Mouse (Mus musculus) cerebellum, postnatal 36 days (tissue): ENCODE measurements around the gene Dpm2.

Experiments
- DNase-seq, 2 experiments: peaks; one replicate each; pipeline ENCODE4 v3.0.0; 2021 to 2022; ENCODE audit warnings: mixed read lengths in 2 of 2

Dpm2 gene

GRCm38 (mm10) chr2:32585149-32585714 lies 14.6 kb downstream of the Dpm2 start:
- no peak for DNase-seq

GRCm38 (mm10) chr2:32586871-32587351 lies 16.3 kb downstream of the Dpm2 start, which contains the start of gene St6galnac4:
Gene St6galnac4, plus strand, starts transcription at chr2:32587095.
- DNase-seq = peak; percentile 86 to 95

- no peak for DNase-seq
These were observed 17.2 kb downstream of the Dpm2 start for GRCm38 (mm10) chr2:32587731-32588321.

- DNase-seq = peak; percentile 86 to 91
These were observed 18.6 kb downstream of the Dpm2 start for GRCm38 (mm10) chr2:32589213-32589795.

DNA sequence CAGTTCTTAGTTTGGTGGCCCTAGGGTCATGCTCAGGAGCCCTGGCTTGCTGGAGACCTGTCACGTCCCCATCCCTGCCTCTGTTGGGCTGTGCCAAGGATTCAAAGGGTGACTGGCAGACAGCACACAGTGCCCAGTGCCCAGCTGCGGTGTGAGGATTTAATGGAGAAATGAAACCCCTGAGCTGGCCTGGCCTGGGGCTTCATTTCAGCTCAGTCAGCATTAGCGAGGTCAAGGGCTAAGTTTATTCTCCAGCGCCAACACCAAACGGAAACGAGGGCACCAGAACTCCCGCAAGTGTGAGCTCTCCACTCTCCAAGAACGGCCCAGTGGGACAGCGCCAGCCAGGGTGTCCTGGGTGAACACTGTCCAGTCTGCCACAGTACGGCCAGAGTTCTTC lies 19.6 kb downstream of the Dpm2 start:
- no peak for DNase-seq

GRCm38 (mm10) chr2:32591249-32591648 lies 20.6 kb downstream of the Dpm2 start:
- DNase-seq = no peak

GRCm38 (mm10) chr2:32596725-32597124 lies 26.1 kb downstream of the Dpm2 start:
- DNase-seq = peak; percentile 88 to 89

DNA sequence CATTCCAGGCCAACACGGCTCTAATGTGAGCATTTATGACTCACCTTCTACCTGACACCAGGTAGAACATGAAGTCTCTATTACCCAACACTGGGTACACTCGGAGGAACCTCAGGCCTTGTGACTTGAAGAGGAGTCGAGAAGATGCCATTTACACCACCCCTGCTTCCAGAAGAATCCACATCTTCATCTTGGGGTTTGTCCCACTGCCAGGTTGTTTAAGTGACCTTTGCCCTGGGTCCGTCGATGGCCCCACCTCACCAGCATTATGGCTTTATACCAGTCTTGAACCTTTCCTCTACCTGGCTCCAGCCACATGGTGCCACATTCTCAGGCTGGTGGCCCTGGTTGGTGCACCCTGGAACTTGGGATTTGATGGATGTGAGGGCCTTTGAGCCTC lies 26.6 kb downstream of the Dpm2 start:
- no peak for DNase-seq

- no peak for DNase-seq
These were observed 27.0 kb downstream of the Dpm2 start for GRCm38 (mm10) chr2:32597699-32598098.

DNA sequence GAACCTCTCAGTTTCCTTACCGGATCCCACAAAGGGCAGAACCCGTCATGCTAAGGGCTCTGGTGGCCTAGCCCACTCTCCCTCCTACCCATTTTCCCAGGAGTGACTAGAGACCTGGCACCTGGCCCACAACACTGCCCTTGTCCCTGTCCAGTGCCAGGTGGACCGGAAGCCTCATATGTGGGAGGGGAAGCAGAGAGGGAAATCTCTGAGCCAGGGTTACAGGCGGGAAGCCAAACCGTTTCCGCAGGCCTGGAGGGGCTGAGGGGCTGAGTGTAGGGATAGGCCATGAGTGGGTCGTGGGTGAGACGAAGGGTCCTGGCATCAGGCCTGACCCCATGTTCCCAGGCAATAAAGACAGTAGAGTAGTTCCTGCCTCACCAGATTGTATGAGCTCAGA lies 27.8 kb downstream of the Dpm2 start:
- DNase-seq = peak; percentile 69 to 73

DNA sequence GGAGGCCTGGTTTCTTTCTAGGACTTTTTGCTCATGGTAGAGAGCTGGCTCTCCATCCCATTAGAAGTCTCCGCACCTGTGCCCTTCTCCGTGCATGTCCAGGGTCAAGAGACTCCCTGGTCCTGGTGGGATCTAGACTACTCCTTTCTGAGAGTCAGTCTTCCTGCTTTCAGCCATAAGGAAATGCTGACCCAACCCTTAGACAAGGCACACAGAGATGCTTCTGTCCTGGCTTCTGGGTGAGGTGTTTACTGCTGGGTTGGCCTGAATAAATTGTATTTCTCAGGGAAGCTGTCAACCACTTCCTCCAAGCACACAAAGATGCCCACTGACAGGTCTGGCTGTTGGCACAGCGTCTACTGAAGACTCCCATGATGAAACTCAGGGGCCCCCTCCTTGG lies 28.8 kb downstream of the Dpm2 start, which contains the start of gene St6galnac6:
St6galnac6 (plus strand) TSS at position 301 of the 400 bp plus-strand sequence.
- DNase-seq = no peak

- peak; percentile 51 to 58 for DNase-seq
These were observed 30.9 kb downstream of the Dpm2 start for GRCm38 (mm10) chr2:32601417-32602065.

DNA sequence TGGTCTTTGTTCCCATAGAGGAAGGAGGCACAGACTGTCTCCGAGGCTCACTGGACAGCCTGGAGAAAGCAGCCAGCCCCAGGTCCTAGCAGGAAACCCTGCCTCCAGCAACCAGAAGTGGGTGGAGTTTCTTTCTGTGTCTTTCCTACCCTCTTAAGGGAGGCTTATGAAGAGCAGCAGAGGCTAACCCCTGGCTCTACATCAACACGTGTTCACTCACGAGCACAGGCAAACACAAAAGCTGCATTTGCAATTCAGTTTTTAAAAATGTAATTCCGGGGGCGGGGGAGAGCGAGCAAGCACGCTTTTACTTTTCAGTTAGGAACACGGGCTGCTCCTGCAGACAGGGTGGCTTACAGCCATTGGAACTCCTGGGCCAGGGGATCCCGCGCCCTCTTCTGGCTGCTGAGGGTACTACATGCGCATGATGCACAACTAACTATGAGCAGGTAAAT lies 32.0 kb downstream of the Dpm2 start:
- peak; percentile 93 to 97 for DNase-seq

- DNase-seq = no peak
These were observed 34.0 kb downstream of the Dpm2 start for GRCm38 (mm10) chr2:32604631-32605030.

GRCm38 (mm10) chr2:32606161-32607142 lies 35.8 kb downstream of the Dpm2 start:
- peak; percentile 81 to 89 for DNase-seq

DNA sequence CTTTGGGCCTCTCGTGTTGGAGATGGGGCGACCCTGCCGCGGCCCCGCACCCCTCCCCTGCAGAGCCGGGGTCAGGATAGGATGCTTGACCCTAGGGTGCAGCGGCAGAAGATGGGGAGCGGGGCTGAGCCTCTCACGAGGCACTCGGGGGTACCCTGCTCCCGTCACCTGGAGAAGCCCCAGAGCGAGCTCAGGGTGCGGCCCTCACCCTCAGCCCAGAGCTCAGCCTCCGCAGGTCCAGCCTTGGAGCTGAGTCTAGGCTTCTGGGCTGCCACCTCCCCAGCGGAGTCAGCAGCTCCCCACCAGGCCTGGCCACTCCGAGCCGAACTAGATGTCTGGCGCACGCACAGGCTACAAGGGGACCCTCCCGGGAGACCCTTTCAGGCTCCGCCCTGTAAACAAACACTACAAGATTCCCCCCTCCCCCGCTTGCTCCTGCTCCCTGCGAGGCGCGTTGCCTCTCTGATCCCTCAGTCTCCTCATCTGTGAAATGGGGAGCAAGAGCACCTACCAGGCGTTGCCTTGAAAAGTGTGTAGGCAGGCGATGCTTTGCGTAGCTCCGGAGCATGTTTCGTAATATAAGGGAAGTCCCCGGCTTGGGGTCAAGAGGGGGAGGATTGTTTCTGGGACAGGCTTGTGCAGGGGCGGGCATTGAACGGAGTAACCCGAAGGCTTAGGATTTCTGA lies 36.7 kb downstream of the Dpm2 start:
- peak in 1 of 2 experiments; percentile 51 for DNase-seq

DNA sequence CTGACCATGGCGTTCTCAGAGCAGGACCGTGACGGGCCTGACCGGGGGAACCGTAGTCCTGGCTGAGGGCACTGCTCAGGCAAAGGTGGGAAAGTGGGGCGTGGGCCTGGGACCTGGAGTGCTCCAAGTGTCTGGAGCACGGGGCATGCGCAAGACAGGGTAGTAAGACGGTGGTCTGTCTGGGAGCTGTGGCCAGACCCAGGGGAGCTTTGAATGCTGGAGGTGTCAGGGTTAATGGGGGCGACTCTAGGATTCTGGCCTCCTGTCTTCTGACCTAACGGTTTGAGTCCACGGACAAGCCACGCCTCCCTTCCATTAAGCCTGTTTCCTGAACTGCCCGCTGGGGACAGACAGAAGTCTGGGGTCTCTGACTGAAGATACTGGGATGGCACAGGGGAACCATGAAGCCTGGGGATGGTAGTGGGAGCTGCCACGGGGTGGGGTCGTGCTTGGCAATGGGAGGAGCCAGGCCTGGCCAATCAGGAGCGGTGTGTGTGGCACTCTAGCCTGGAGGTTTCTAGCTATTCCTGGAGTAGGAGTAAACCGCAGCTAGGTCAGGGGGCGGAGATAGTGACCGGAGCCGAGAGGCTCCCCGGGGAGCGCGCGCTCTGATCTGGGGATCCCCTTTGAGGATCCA lies 37.6 kb downstream of the Dpm2 start:
- peak; percentile 55 to 65 for DNase-seq

GRCm38 (mm10) chr2:32608778-32609435 lies 38.2 kb downstream of the Dpm2 start:
- no peak for DNase-seq

DNA sequence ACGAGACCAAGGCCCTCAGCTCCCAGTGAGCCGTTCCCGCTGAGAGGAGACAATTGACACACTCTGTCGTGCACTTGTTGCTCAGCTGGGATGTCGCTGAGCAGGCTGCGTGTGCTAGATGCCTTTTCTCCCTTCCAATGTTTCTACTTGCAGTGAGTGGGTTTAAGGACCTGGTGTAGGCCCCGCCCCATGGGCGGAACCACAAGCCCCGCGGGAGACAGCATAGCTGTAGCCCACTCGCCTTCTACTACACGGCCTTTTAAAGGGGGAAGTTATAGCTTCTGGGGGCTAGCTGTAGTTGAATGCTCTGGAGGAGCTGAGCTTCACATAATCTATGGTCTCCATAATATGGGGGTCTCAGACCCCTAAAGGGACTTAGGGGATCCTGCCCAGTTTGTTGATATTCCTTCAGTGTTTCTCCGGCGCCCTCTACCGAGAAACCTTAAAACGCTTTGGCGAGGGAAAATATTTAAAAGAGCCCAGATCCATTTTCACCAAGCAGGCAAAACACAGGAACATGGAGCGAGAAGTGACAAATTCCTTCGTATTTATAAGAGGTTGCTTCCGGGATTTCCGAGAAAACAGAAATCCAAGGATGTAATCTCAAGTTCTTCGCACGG lies 40.1 kb downstream of the Dpm2 start:
- DNase-seq = no peak

- DNase-seq = no peak
These were observed 41.6 kb downstream of the Dpm2 start for GRCm38 (mm10) chr2:32612274-32612673.
